Mouse (Mus musculus) G1E (cell line): ENCODE measurements around the gene Ipcef1. TPM values are rescaled to one million over a fixed set of nuclear protein-coding genes. Genes with fewer than 3 reads are reported as not detected.

ENCODE experiments used
- ATAC-seq: 2 replicates; pipeline ENCODE4 v1.8.0; 2016; ENCODE audit warnings: mild to moderate bottlenecking; ENCODE audit not compliant: insufficient number of reproducible peaks, poor library complexity, low FRiP score, severe bottlenecking; ENCODE audit errors: extremely low read depth
- DNase-seq: peaks from one replicate; pipeline ENCODE4 v3.0.0; 2012; ENCODE audit warnings: low spot score
- H3K27me3 ChIP-seq: 2 replicates; pipeline ENCODE4 v1.6.1; 2012; ENCODE audit warnings: mild to moderate bottlenecking, low read length, inconsistent platforms; ENCODE audit not compliant: insufficient read depth
- H3K36me3 ChIP-seq: replicated peaks from 2 replicates; pipeline ENCODE3; 2012; ENCODE audit warnings: mild to moderate bottlenecking, inconsistent platforms
- H3K4me1 ChIP-seq: 2 replicates; pipeline ENCODE4 v1.6.1; 2012; ENCODE audit warnings: low read depth, low read length, inconsistent platforms, mixed read lengths; ENCODE audit not compliant: insufficient read depth
- H3K4me3 ChIP-seq: 2 replicates; pipeline ENCODE4 v1.5.1; 2012; ENCODE audit warnings: low read depth, mild to moderate bottlenecking, inconsistent platforms, low read length, moderate library complexity, mixed read lengths
- H3K9me3 ChIP-seq: replicated peaks from 2 replicates; pipeline ENCODE4 v1.6.1; 2012; ENCODE audit warnings: inconsistent platforms
- CTCF ChIP-seq: IDR thresholded peaks from 2 replicates; pipeline ENCODE4 v1.5.1; 2012; ENCODE audit warnings: low read depth, low read length, inconsistent platforms, mixed read lengths
- GATA1 ChIP-seq: IDR thresholded peaks from 2 replicates; pipeline ENCODE4 v1.6.1; 2012; ENCODE audit warnings: borderline replicate concordance, low read length, inconsistent platforms, mixed read lengths
- GATA2 ChIP-seq: IDR thresholded peaks from 2 replicates; pipeline ENCODE4 v1.6.1; 2012; ENCODE audit warnings: low read depth, low read length, inconsistent platforms, borderline replicate concordance
- POLR2AphosphoS5 ChIP-seq: IDR thresholded peaks from 2 replicates; pipeline ENCODE4 v1.6.1; 2012; ENCODE audit warnings: low read depth, low read length, inconsistent platforms; ENCODE audit not compliant: insufficient replicate concordance
- TAL1 ChIP-seq: conservative IDR thresholded peaks from 2 replicates; pipeline ENCODE4 v1.6.1; 2012; ENCODE audit warnings: low read depth, low read length, inconsistent platforms, mixed read lengths
- polyA plus RNA-seq: library from polyadenylated mRNA; stranded (reverse); fragments of >175 nt; gene quantifications from 2 replicates; pipeline ENCODE4 v1.2.3, GENCODE M21; 2012
- total RNA-seq, 2 experiments: library from RNA; stranded (forward) in 1 of 2; stranded (reverse) in 1 of 2; fragments of 200-1000 nt in 1 of 2; fragments of >200 nt in 1 of 2; fragmentation: Nextera tagmentation in 1 of 2; gene quantifications; 2 replicates each; pipeline ENCODE4 v1.2.3; 2014 to 2017

Gene Ipcef1
- total and polyA plus RNA-seq, 3 experiments = 0.11 TPM; not detected in 2

- H3K36me3 ChIP-seq = no peaks in the 10 kb centered on the region
These were observed 18.6 kb upstream of the Ipcef1 start for GRCm38 (mm10) chr10:7070924-7071323.

GRCm38 (mm10) chr10:7070100-7070835 lies 18.0 kb upstream of the Ipcef1 start:
- Histone ChIP-seq H3K4me3 (no peak overlapping the region), H3K36me3 (no peaks in the 10 kb centered on the region), H3K27me3 (no peaks in the 10 kb centered on the region), H3K9me3 (no peaks in the 10 kb centered on the region), H3K4me1 (no peaks in the 10 kb centered on the region)
- ATAC-seq = no peak
- DNase-seq = no peak
- TF ChIP-seq GATA2 = no peak
- no peak for TF ChIP-seq TAL1
- no peak for TF ChIP-seq GATA1

More at GRCm38 (mm10) chr10:7070924-7071323, 18.6 kb upstream of the Ipcef1 start:
- TF ChIP-seq TAL1 (no peak), GATA1 (no peak), GATA2 (no peak), CTCF (no peak), POLR2AphosphoS5 (no peak)
- no peak overlapping the region for H3K4me3 ChIP-seq
- no peaks in the 10 kb centered on the region for H3K9me3 ChIP-seq
- no peak for DNase-seq
- H3K4me1 ChIP-seq = no peaks in the 10 kb centered on the region
- no peaks in the 10 kb centered on the region for H3K27me3 ChIP-seq
- no peak for ATAC-seq

GRCm38 (mm10) chr10:7069090-7069489 lies 16.8 kb upstream of the Ipcef1 start:
- ATAC-seq = no peak
- H3K9me3 ChIP-seq = no peaks in the 10 kb centered on the region

GRCm38 (mm10) chr10:7068608-7069007 lies 16.3 kb upstream of the Ipcef1 start:
- ATAC-seq (no peak), DNase-seq (no peak)
- no peak overlapping the region for H3K4me3 ChIP-seq
- no peaks in the 10 kb centered on the region for H3K9me3 ChIP-seq
- no peaks in the 10 kb centered on the region for H3K27me3 ChIP-seq
- TF ChIP-seq GATA1 = no peak
- no peak for TF ChIP-seq GATA2
- TF ChIP-seq POLR2AphosphoS5 = no peak
- TF ChIP-seq CTCF = no peak
- TF ChIP-seq TAL1 = no peak
- H3K4me1 ChIP-seq = no peaks in the 10 kb centered on the region
- no peaks in the 10 kb centered on the region for H3K36me3 ChIP-seq

More at GRCm38 (mm10) chr10:7069090-7069489, 16.8 kb upstream of the Ipcef1 start:
- Histone ChIP-seq H3K4me1 (no peaks in the 10 kb centered on the region), H3K36me3 (no peaks in the 10 kb centered on the region), H3K4me3 (no peak overlapping the region), H3K27me3 (no peaks in the 10 kb centered on the region)
- no peak for DNase-seq
- TF ChIP-seq TAL1 (no peak), POLR2AphosphoS5 (no peak), GATA2 (no peak), CTCF (no peak)

- H3K4me1 ChIP-seq = no peaks in the 10 kb centered on the region
- DNase-seq (no peak), ATAC-seq (no peak)
- no peaks in the 10 kb centered on the region for H3K36me3 ChIP-seq
- no peaks in the 10 kb centered on the region for H3K27me3 ChIP-seq
- H3K4me3 ChIP-seq = no peak overlapping the region
- H3K9me3 ChIP-seq = no peaks in the 10 kb centered on the region
- TF ChIP-seq GATA1 (no peak), TAL1 (no peak), CTCF (no peak), GATA2 (no peak), POLR2AphosphoS5 (no peak)
These were observed 11.6 kb upstream of the Ipcef1 start for GRCm38 (mm10) chr10:7063752-7064457.

- DNase-seq (no peak), ATAC-seq (no peak)
- no peaks in the 10 kb centered on the region for H3K9me3 ChIP-seq
- no peaks in the 10 kb centered on the region for H3K27me3 ChIP-seq
- no peaks in the 10 kb centered on the region for H3K4me1 ChIP-seq
- no peak overlapping the region for H3K4me3 ChIP-seq
- TF ChIP-seq TAL1 (no peak), POLR2AphosphoS5 (no peak)
- H3K36me3 ChIP-seq = no peaks in the 10 kb centered on the region
These were observed 10.7 kb upstream of the Ipcef1 start for GRCm38 (mm10) chr10:7062993-7063392.
